Mouse (Mus musculus): ENCODE measurements around the gene Fam83g.

DNA sequence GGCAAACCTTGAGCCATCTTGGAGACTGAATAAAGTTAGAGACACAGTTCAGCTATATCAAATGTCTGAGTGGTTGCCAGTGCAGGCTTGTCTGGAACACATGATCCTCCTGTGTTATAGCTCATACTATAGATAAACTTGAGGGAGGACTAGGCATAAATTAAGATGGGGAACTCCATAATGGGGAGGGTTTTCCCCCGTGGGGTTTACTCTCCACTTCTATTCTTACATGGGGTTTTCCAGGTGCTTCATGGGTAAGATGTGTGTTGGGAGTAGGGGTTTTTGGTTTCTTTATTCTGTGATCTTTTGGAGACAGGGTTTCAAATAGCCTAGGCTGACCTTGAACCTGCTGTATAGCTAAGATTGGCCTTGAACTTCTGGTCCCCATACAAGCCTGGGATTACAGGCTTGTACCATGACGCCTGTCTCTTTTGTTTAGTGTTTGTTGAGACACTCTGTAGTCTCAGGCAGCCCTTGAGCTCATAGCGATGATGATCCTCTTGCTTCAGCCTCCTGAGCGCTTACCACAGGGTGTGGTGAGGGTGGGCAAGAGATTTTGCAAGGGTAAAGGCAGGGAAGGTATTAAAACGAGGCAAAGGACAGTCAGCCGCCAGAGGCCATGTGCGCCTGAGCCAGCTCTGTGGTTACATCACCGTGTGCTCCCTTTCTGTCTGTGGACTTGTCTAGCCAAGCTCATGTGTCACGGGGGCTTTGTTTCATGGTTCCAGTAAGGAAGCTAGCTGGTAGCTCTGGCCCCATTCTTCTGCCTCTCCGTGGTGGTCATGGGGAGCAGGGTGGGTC is 36.6 kb upstream of the Fam83g start:
- no peak for TF ChIP-seq CTCF (conservative IDR thresholded peaks at IDR 0.05 in 1 of 2, IDR thresholded peaks at IDR 0.05 in 1 of 2; ENCODE audit: low read depth in 2 of 2, low read length in 2 of 2)
- TF ChIP-seq POLR2A (IDR thresholded peaks at IDR 0.05; ENCODE audit: low read depth, low read length) = peak; percentile 63
- peak; percentile 98 for TF ChIP-seq EP300 (IDR thresholded peaks at IDR 0.05; ENCODE audit: low read length)
- TF ChIP-seq JUND (conservative IDR thresholded peaks at IDR 0.05; ENCODE audit: low read depth, low read length) = peak; percentile 87
- TF ChIP-seq USF2 (conservative IDR thresholded peaks at IDR 0.05; ENCODE audit: low read depth, low read length) = no peak

Data from CH12.LX (cell line).